Mouse (Mus musculus): Measurements from ENCODE around the gene Cmss1. TPM values are rescaled to one million over a fixed set of nuclear protein-coding genes. Genes with fewer than 3 reads are reported as not detected.

Gene Cmss1
- polyA plus RNA-seq, 1 experiment from 2014 or later, result 33.5 TPM

DNA sequence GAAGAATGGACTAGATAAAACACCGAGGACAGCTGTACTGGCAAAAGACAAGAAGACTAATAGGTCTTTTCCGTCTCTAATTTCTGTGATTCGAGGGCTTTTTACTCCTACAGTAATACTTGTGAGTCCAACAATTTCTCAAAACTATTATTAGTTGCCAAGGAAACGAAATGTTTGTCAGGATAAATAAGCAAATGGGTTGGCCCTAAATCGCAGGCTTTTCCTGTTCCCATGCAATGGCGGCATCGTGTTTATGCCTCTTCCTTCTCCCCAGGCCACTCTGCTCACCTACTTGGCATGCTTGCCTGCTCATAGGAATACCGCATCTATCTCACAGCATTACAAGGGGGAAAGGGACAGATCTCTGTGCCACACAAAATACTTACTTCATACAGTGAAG, 62.2 kb downstream of the Cmss1 start:
- H3K27ac ChIP-seq (replicated peaks; ENCODE audit: low read depth, low read length), result no peak overlapping the region
- 0 out of 2 replicates have a peak, but pooled peaks cover 6% of the 10 kb centered on the region for H3K9me3 ChIP-seq (ENCODE audit: control insufficient read depth, low read length)
- H3K4me2 ChIP-seq (ENCODE audit: low read depth, low read length), result no peak overlapping the region
- H3K4me1 ChIP-seq (ENCODE audit: control insufficient read depth, insufficient read depth, low read length), result no peaks in the 10 kb centered on the region
- 71% methylated on average over 8 of the region's 8 CpGs for WGBS
- H3K36me3 ChIP-seq (ENCODE audit: control insufficient read depth, insufficient read depth, low read length), result no peaks in the 10 kb centered on the region
- DNase-seq (ENCODE audit: low spot score), result peak; percentile 31
- ATAC-seq (ENCODE audit: low read depth), result no peak
- no peaks in the 10 kb centered on the region for H3K27me3 ChIP-seq (replicated peaks; ENCODE audit: control insufficient read depth, insufficient read depth, low read length)
- no peak overlapping the region for H3K9ac ChIP-seq (ENCODE audit: low read depth, low read length)
- no peak overlapping the region for H3K4me3 ChIP-seq (ENCODE audit: low read depth, low read length)

DNA sequence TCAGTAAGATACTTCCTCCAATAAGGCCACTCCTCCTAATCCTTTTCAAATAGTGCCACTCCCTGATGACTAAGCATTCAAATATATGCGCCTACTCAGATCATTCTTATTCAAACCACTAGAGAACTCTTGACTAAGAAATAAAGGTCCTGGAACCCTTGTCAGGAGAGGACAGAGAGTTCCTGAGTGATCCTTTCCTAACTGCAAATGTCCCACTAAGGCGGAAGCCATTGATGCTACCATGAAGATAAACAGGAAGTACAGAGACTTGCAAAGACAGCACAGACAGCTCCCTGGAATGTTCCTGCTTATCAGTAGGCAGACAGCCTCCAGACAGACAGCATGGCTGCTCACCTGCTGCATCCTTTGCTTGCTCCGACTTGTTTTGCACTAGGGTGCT, 63.4 kb downstream of the Cmss1 start:
- DNase-seq (ENCODE audit: low spot score), result no peak
- Histone ChIP-seq H3K36me3 (ENCODE audit: control insufficient read depth, insufficient read depth, low read length) (no peaks in the 10 kb centered on the region), H3K27ac (replicated peaks; ENCODE audit: low read depth, low read length) (no peak overlapping the region), H3K27me3 (replicated peaks; ENCODE audit: control insufficient read depth, insufficient read depth, low read length) (no peaks in the 10 kb centered on the region), H3K9me3 (ENCODE audit: control insufficient read depth, low read length) (0 out of 2 replicates have a peak, but pooled peaks cover 6% of the 10 kb centered on the region), H3K4me2 (ENCODE audit: low read depth, low read length) (no peak overlapping the region), H3K4me1 (ENCODE audit: control insufficient read depth, insufficient read depth, low read length) (no peaks in the 10 kb centered on the region), H3K4me3 (ENCODE audit: low read depth, low read length) (no peak overlapping the region), H3K9ac (ENCODE audit: low read depth, low read length) (no peak overlapping the region)
- WGBS, result 89% methylated on average over 3 of the region's 3 CpGs
- ATAC-seq (ENCODE audit: low read depth), result no peak

DNA sequence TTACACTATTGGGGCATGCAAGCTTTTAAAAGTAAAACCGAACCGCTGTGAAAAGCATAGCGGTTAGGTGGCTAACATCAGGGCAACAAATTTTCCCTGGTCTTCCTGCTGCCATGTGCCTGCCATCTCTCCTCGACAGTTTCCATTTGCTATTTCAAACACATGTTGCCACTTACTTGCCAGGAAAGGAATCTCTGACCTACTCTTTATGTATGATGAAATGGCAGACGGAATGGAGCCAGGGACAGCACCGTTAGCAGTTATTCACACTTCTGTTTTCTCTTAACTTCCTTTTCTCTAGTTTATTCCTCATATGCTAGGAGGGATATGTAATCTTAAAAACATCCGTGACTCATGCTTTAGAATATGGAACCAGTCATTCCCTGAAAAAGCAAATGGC, 70.2 kb downstream of the Cmss1 start:
- Histone ChIP-seq H3K9ac (ENCODE audit: low read depth, low read length) (no peak overlapping the region), H3K4me3 (ENCODE audit: low read depth, low read length) (no peak overlapping the region), H3K27ac (replicated peaks; ENCODE audit: low read depth, low read length) (peak overlapping the region; percentile 16; the same call in 1 of the 2 replicates), H3K36me3 (ENCODE audit: control insufficient read depth, insufficient read depth, low read length) (no peaks in the 10 kb centered on the region), H3K9me3 (ENCODE audit: control insufficient read depth, low read length) (no peaks in the 10 kb centered on the region), H3K27me3 (replicated peaks; ENCODE audit: control insufficient read depth, insufficient read depth, low read length) (no peaks in the 10 kb centered on the region), H3K4me2 (ENCODE audit: low read depth, low read length) (no peak overlapping the region), H3K4me1 (ENCODE audit: control insufficient read depth, insufficient read depth, low read length) (peaks cover 14% of the 10 kb centered on the region)
- ATAC-seq (ENCODE audit: low read depth) (no peak), DNase-seq (ENCODE audit: low spot score) (peak; percentile 63)
- WGBS, result 60% methylated on average over 7 of the region's 7 CpGs

DNA sequence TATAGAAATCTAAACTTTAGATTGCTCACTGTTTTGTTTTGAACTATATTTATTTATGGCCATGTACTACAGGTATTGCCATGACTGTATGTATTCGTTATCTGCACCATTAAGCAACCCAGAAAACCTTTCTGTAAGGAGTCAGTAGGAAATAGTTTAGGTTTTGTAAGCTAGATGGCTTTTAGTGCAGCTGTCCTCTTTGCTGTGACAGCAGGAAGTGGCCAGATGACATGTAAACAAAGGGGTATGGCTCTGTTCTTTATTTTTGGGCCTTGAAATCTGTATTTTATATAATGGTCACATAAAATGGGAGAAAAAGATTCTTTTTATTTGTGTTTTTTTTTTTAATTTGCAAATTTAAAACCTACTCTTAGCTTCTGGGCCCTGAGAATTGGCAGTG, 71.9 kb downstream of the Cmss1 start:
- Histone ChIP-seq H3K27me3 (replicated peaks; ENCODE audit: control insufficient read depth, insufficient read depth, low read length) (no peaks in the 10 kb centered on the region), H3K9me3 (ENCODE audit: control insufficient read depth, low read length) (no peaks in the 10 kb centered on the region), H3K9ac (ENCODE audit: low read depth, low read length) (no peak overlapping the region), H3K4me3 (ENCODE audit: low read depth, low read length) (no peak overlapping the region), H3K4me2 (ENCODE audit: low read depth, low read length) (no peak overlapping the region), H3K36me3 (ENCODE audit: control insufficient read depth, insufficient read depth, low read length) (no peaks in the 10 kb centered on the region), H3K4me1 (ENCODE audit: control insufficient read depth, insufficient read depth, low read length) (peaks cover 22% of the 10 kb centered on the region), H3K27ac (replicated peaks; ENCODE audit: low read depth, low read length) (no peak overlapping the region)
- ATAC-seq (ENCODE audit: low read depth) (no peak), DNase-seq (ENCODE audit: low spot score) (no peak)
- 78% methylated on average over 1 of the region's 1 CpGs for WGBS

DNA sequence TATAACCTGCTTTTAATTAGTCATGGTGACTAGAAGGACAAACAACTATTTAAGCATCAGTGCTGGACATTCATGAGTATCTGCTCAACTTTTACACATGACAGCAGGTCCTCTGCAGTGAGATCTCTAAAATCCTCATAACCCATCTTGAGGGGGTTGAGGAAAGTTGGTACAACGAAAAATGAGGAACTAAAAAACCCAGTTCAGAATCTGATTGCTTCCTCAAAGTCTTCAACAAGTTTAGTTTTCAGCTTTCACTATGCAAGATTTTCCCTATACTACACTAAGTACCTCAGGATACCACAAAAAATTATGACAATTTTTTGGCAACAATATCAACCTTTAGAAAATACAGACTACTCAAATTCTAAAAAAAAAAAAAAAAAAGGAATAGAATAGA, 72.3 kb downstream of the Cmss1 start:
- ATAC-seq (ENCODE audit: low read depth) (no peak), DNase-seq (ENCODE audit: low spot score) (no peak)
- peaks cover 22% of the 10 kb centered on the region for H3K4me1 ChIP-seq (ENCODE audit: control insufficient read depth, insufficient read depth, low read length)
- H3K27ac ChIP-seq (replicated peaks; ENCODE audit: low read depth, low read length), result no peak overlapping the region
- H3K9ac ChIP-seq (ENCODE audit: low read depth, low read length), result no peak overlapping the region
- H3K4me2 ChIP-seq (ENCODE audit: low read depth, low read length), result no peak overlapping the region
- 84% methylated on average over 1 of the region's 1 CpGs for WGBS
- H3K36me3 ChIP-seq (ENCODE audit: control insufficient read depth, insufficient read depth, low read length), result no peaks in the 10 kb centered on the region
- no peaks in the 10 kb centered on the region for H3K9me3 ChIP-seq (ENCODE audit: control insufficient read depth, low read length)
- no peaks in the 10 kb centered on the region for H3K27me3 ChIP-seq (replicated peaks; ENCODE audit: control insufficient read depth, insufficient read depth, low read length)
- H3K4me3 ChIP-seq (ENCODE audit: low read depth, low read length), result no peak overlapping the region

DNA sequence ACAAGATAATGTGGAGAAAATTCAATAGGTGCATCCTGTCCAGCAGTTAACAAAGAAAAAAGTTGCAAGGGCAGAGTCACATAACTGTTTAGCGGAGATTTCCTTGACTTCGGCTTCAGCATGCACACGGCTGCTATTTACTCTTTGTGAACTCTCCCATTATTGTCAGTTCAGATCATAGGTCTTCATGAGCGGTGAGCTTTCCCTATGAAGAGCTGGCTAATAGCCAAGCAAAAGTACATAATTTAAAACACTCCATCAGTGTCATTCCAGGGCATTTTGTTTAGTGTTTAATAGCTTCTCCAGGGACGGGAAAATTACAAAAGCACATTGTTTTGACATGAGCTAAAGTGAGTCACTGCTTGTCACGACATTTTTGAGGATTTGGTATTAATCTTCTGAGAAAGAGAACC, 74.6 kb downstream of the Cmss1 start:
- no peaks in the 10 kb centered on the region for H3K27me3 ChIP-seq (replicated peaks; ENCODE audit: control insufficient read depth, insufficient read depth, low read length)
- no peaks in the 10 kb centered on the region for H3K9me3 ChIP-seq (ENCODE audit: control insufficient read depth, low read length)
- DNase-seq (ENCODE audit: low spot score), result peak; percentile 83
- peaks cover 22% of the 10 kb centered on the region for H3K4me1 ChIP-seq (ENCODE audit: control insufficient read depth, insufficient read depth, low read length)
- 0 out of 2 replicates have a peak overlapping the region, but pooled peaks have one; percentile 4 for H3K4me2 ChIP-seq (ENCODE audit: low read depth, low read length)
- H3K27ac ChIP-seq (replicated peaks; ENCODE audit: low read depth, low read length), result peak overlapping the region; percentile 39; the same call in 1 of the 2 replicates
- no peak overlapping the region for H3K9ac ChIP-seq (ENCODE audit: low read depth, low read length)
- H3K36me3 ChIP-seq (ENCODE audit: control insufficient read depth, insufficient read depth, low read length), result no peaks in the 10 kb centered on the region
- no peak overlapping the region for H3K4me3 ChIP-seq (ENCODE audit: low read depth, low read length)
- ATAC-seq (ENCODE audit: low read depth), result peak; percentile 53; the same call in 1 of the 2 replicates
- WGBS, result 11% methylated on average over 6 of the region's 6 CpGs

DNA sequence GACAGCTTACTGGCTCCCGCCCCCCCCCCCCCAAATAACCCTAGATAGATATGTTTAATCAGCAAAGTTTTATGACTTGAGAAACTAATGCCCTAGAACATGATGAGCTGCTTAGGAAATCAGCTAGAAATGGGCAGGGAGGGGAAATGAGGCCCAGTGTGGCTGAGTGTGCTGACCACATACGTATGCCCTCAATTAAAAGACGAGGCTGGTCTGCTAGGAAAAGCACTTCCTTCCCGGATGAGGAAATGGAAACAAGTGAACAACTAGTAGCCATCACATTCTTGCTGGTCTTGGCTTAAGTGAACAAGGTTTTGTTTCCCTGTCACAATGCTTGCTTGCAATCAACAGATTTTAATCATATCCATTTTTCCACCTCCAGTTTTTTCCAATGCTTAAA, 76.1 kb downstream of the Cmss1 start:
- Histone ChIP-seq H3K4me2 (ENCODE audit: low read depth, low read length) (no peak overlapping the region), H3K4me1 (ENCODE audit: control insufficient read depth, insufficient read depth, low read length) (peaks cover 22% of the 10 kb centered on the region), H3K9me3 (ENCODE audit: control insufficient read depth, low read length) (no peaks in the 10 kb centered on the region), H3K4me3 (ENCODE audit: low read depth, low read length) (no peak overlapping the region), H3K27me3 (replicated peaks; ENCODE audit: control insufficient read depth, insufficient read depth, low read length) (no peaks in the 10 kb centered on the region), H3K27ac (replicated peaks; ENCODE audit: low read depth, low read length) (no peak overlapping the region), H3K9ac (ENCODE audit: low read depth, low read length) (no peak overlapping the region), H3K36me3 (ENCODE audit: control insufficient read depth, insufficient read depth, low read length) (no peaks in the 10 kb centered on the region)
- DNase-seq (ENCODE audit: low spot score) (no peak), ATAC-seq (ENCODE audit: low read depth) (no peak)
- 70% methylated on average over 4 of the region's 4 CpGs for WGBS

DNA sequence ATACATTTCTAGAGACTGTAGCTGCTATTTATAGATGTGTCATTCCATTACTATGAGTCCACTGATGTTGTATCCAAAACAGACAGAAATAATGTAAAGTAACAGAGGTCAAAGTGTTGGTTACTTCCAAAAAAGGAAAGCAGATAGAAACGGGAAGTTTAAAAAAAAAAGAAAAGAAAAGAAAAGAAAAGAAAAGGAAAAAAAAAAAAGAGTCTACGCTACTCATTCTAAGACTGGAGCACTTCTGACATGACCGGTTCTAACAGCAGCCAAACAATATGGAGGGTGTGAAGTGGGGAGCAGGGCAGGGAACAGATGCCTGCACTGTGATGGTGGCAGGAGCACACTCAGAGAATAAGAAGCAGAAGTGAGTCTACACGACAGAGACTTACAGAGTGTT, 78.2 kb downstream of the Cmss1 start:
- Histone ChIP-seq H3K9ac (ENCODE audit: low read depth, low read length) (no peak overlapping the region), H3K4me1 (ENCODE audit: control insufficient read depth, insufficient read depth, low read length) (peaks cover 19% of the 10 kb centered on the region; the same call in 1 of the 2 replicates), H3K27me3 (replicated peaks; ENCODE audit: control insufficient read depth, insufficient read depth, low read length) (no peaks in the 10 kb centered on the region), H3K4me2 (ENCODE audit: low read depth, low read length) (no peak overlapping the region), H3K36me3 (ENCODE audit: control insufficient read depth, insufficient read depth, low read length) (no peaks in the 10 kb centered on the region), H3K4me3 (ENCODE audit: low read depth, low read length) (no peak overlapping the region), H3K27ac (replicated peaks; ENCODE audit: low read depth, low read length) (no peak overlapping the region), H3K9me3 (ENCODE audit: control insufficient read depth, low read length) (no peaks in the 10 kb centered on the region)
- DNase-seq (ENCODE audit: low spot score), result no peak
- 71% methylated on average over 4 of the region's 4 CpGs for WGBS
- no peak for ATAC-seq (ENCODE audit: low read depth)

DNA sequence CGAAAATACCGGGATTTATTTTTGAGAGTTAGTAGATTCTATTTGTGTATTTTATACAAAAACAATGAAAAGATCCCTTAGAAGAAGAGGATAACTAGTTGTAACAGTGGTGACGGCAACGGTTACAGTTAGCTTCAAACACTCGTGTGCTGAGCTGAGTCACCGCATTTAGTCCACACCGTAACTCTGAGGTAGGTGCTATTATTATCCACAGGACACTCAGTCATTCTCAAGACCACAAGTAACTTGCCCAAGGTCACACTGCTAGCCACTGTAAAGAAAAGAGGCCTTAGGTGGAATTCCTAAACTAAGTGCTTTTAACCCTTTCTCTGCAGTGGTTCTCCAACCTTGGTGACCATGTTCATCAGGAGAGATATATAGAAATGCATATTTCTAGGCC, 79.8 kb downstream of the Cmss1 start:
- ATAC-seq (ENCODE audit: low read depth), result no peak
- DNase-seq (ENCODE audit: low spot score), result no peak
- H3K4me1 ChIP-seq (ENCODE audit: control insufficient read depth, insufficient read depth, low read length), result peaks cover 8% of the 10 kb centered on the region; the same call in 1 of the 2 replicates
- H3K27me3 ChIP-seq (replicated peaks; ENCODE audit: control insufficient read depth, insufficient read depth, low read length), result no peaks in the 10 kb centered on the region
- no peak overlapping the region for H3K4me3 ChIP-seq (ENCODE audit: low read depth, low read length)
- no peaks in the 10 kb centered on the region for H3K9me3 ChIP-seq (ENCODE audit: control insufficient read depth, low read length)
- WGBS, result 83% methylated on average over 7 of the region's 7 CpGs
- no peak overlapping the region for H3K9ac ChIP-seq (ENCODE audit: low read depth, low read length)
- H3K36me3 ChIP-seq (ENCODE audit: control insufficient read depth, insufficient read depth, low read length), result no peaks in the 10 kb centered on the region
- no peak overlapping the region for H3K27ac ChIP-seq (replicated peaks; ENCODE audit: low read depth, low read length)
- H3K4me2 ChIP-seq (ENCODE audit: low read depth, low read length), result no peak overlapping the region
